ENCODE assay signal across 7 mouse cellular contexts in genomic region chr1:149556381-149556780, GRCm38 (mm10).
A peak's percentile ranks its signal among the peaks of the same experiment; 100 is the strongest.
DNase-seq lines count a peak whose midpoint lies in the region; ATAC-seq and TF ChIP-seq lines count a peak whose summit lies in the region.

No protein-coding gene starts in this region.

- peak; percentile 20 for DNase-seq in ovary, postnatal 36 days (ENCODE audit: low spot score)
- DNase-seq in ovary, postnatal 10 days (ENCODE audit: low spot score): no peak
- DNase-seq in cerebellum, adult 2 months: peak; percentile 46 to 65
- DNase-seq in kidney, postnatal 14 days: peak; percentile 48
- DNase-seq in stomach, postnatal 0 days (ENCODE audit: low spot score): no peak

- H3K27me3 ChIP-seq in cerebellum, adult 2 months (ENCODE audit: control insufficient read depth, insufficient read depth, low read length): no peaks in the 10 kb centered on the region
- H3K27me3 ChIP-seq in myocyte (ENCODE audit: control insufficient read depth, insufficient read depth, insufficient read length): no peaks in the 10 kb centered on the region
- no peaks in the 10 kb centered on the region for H3K27me3 ChIP-seq in stomach, postnatal 0 days (ENCODE audit: control insufficient read depth, insufficient read depth, low read length)
- H3K27me3 ChIP-seq in hindbrain, embryonic 12.5 days: no peaks in the 10 kb centered on the region

- no peak overlapping the region for H3K27ac ChIP-seq in cerebellum, adult 2 months (ENCODE audit: insufficient read depth, low read length)
- H3K27ac ChIP-seq in stomach, postnatal 0 days (replicated peaks): no peak overlapping the region
- H3K27ac ChIP-seq in hindbrain, embryonic 12.5 days: no peak overlapping the region

- H3ac ChIP-seq in myocyte (ENCODE audit: control insufficient read depth, insufficient read length): no peak overlapping the region

- TF ChIP-seq POLR2A in cerebellum, adult 2 months (IDR thresholded peaks at IDR 0.05; ENCODE audit: borderline replicate concordance, insufficient read depth, low read length): no peak
- no peak for TF ChIP-seq POLR2A in myocyte (IDR thresholded peaks at IDR 0.05; ENCODE audit: insufficient read length, low read depth)

- no peak overlapping the region for H3K9ac ChIP-seq in stomach, postnatal 0 days (ENCODE audit: low read length)
- H3K9ac ChIP-seq in hindbrain, embryonic 12.5 days: no peak overlapping the region

- no peaks in the 10 kb centered on the region for H3K9me3 ChIP-seq in stomach, postnatal 0 days (ENCODE audit: control insufficient read depth, low read length)
- H3K9me3 ChIP-seq in hindbrain, embryonic 12.5 days (replicated peaks): no peaks in the 10 kb centered on the region

- 3% methylated on average over 8 of the region's 8 CpGs for WGBS in cerebellum, adult 2 months
- 49% methylated on average over 7 of the region's 8 CpGs for WGBS in stomach, postnatal 0 days
- WGBS in hindbrain, embryonic 12.5 days: 74% methylated on average over 8 of the region's 8 CpGs

- peak overlapping the region; percentile 16 for H3K4me3 ChIP-seq in cerebellum, adult 2 months (replicated peaks; ENCODE audit: insufficient read depth, low read depth, low read length)
- H3K4me3 ChIP-seq in myocyte: no peak overlapping the region
- no peak overlapping the region for H3K4me3 ChIP-seq in stomach, postnatal 0 days (ENCODE audit: low read depth, low read length)
- H3K4me3 ChIP-seq in hindbrain, embryonic 12.5 days: no peak overlapping the region

- H3K36me3 ChIP-seq in myocyte (ENCODE audit: control insufficient read depth, insufficient read depth): no peaks in the 10 kb centered on the region
- H3K36me3 ChIP-seq in stomach, postnatal 0 days (ENCODE audit: control insufficient read depth, insufficient read depth, low read length): no peaks in the 10 kb centered on the region
- no peaks in the 10 kb centered on the region for H3K36me3 ChIP-seq in hindbrain, embryonic 12.5 days

- TF ChIP-seq CTCF in cerebellum, adult 2 months (IDR thresholded peaks at IDR 0.05; ENCODE audit: borderline replicate concordance, insufficient read depth, low read depth, low read length): no peak
- no peak for TF ChIP-seq CTCF in stomach, postnatal 0 days (IDR thresholded peaks at IDR 0.05; ENCODE audit: low read depth)

- no peaks in the 10 kb centered on the region for H3K79me2 ChIP-seq in myocyte (ENCODE audit: control insufficient read depth, insufficient read depth)

- ATAC-seq in stomach, postnatal 0 days (ENCODE audit: low FRiP score, low TSS enrichment): no peak
- ATAC-seq in hindbrain, embryonic 12.5 days (ENCODE audit: low FRiP score): no peak

- H3K4me1 ChIP-seq in cerebellum, adult 2 months (ENCODE audit: control insufficient read depth, insufficient read depth, low read length): no peaks in the 10 kb centered on the region
- no peaks in the 10 kb centered on the region for H3K4me1 ChIP-seq in stomach, postnatal 0 days (replicated peaks; ENCODE audit: control insufficient read depth, insufficient read depth)
- H3K4me1 ChIP-seq in hindbrain, embryonic 12.5 days: no peaks in the 10 kb centered on the region

- H3K4me2 ChIP-seq in myocyte (ENCODE audit: low read depth): peak overlapping the region; percentile 60
- H3K4me2 ChIP-seq in stomach, postnatal 0 days (replicated peaks; ENCODE audit: low read depth): no peak overlapping the region
- no peak overlapping the region for H3K4me2 ChIP-seq in hindbrain, embryonic 12.5 days (replicated peaks)

- no peak for TF ChIP-seq EP300 in stomach, postnatal 0 days (optimal IDR thresholded peaks at IDR 0.05)

TF ChIP-seq in myocyte, 11 proteins besides CTCF, POLR2A, EP300 and RAD21:
- no peak for TF ChIP-seq TCF3 (IDR thresholded peaks at IDR 0.05; ENCODE audit: insufficient read length, low read depth)
- TF ChIP-seq POLR2AphosphoS2 (IDR thresholded peaks at IDR 0.05; ENCODE audit: insufficient read length, low read depth): no peak
- TF ChIP-seq REST (IDR thresholded peaks at IDR 0.05; ENCODE audit: insufficient read depth, insufficient read length): no peak
- no peak for TF ChIP-seq MYOG (IDR thresholded peaks at IDR 0.05; ENCODE audit: control insufficient read depth in 1 of 3, insufficient read depth in 1 of 3, insufficient read length in 2 of 3, low read depth in 2 of 3)
- no peak for TF ChIP-seq MAX (IDR thresholded peaks at IDR 0.05; ENCODE audit: low read depth)
- TF ChIP-seq MYOD1 (IDR thresholded peaks at IDR 0.05; ENCODE audit: control insufficient read depth in 1 of 3, insufficient read length in 2 of 3, low read depth in 2 of 3): no peak

Comparison
In these comparisons a context has a peak if more than half of its experiments do, and no peak if none do; other contexts are left out.
1. DNase-seq: peak in ovary, postnatal 36 days (single experiment), cerebellum, adult 2 months (2 of 2) and kidney, postnatal 14 days (single experiment); none in ovary, postnatal 10 days (single experiment) and stomach, postnatal 0 days (single experiment).